Mouse (Mus musculus) bone marrow macrophage, adult 2 months (primary cell): Measurements from ENCODE around the gene Ptprk.

ENCODE experiments used
- CTCF ChIP-seq: IDR thresholded peaks from 2 replicates; pipeline ENCODE4 v1.5.1; 2012; ENCODE audit warnings: low read depth, mild to moderate bottlenecking, low read length, moderate library complexity
- POLR2A ChIP-seq: IDR thresholded peaks from 2 replicates; pipeline ENCODE4 v1.6.1; 2012; ENCODE audit warnings: mild to moderate bottlenecking, low read depth, low read length, borderline replicate concordance

- TF ChIP-seq CTCF (no peak), POLR2A (no peak)
These were observed 153.1 kb downstream of the Ptprk start for GRCm38 (mm10) chr10:28227732-28228131.
